Mouse (Mus musculus): ENCODE results near the gene Agbl2. TPM values are rescaled to one million over a fixed set of nuclear protein-coding genes. Genes with fewer than 3 reads are reported as not detected.
A peak's percentile ranks its signal among the peaks of the same experiment; 100 is the strongest.

Gene Agbl2
- polyA plus RNA-seq, 1 experiment from 2014 or later = 0.31 TPM

GRCm38 (mm10) chr2:90846955-90847680 lies 64.6 kb downstream of the Agbl2 start, which contains the start of gene Mtch2:
Gene Mtch2 (plus strand): TSS chr2:90847155.
- peak; percentile 97 for ATAC-seq
- Histone ChIP-seq H3K4me2 (replicated peaks) (peak within 1 kb of the TSS; percentile 68), H3K9me3 (no peaks in the 10 kb centered on the region), H3K4me1 (replicated peaks) (peaks cover 21% of the 10 kb centered on the region), H3K4me3 (replicated peaks) (peak within 1 kb of the TSS; percentile 91), H3K27me3 (no peaks in the 10 kb centered on the region), H3K36me3 (peaks cover 26% of the 10 kb centered on the region), H3K27ac (peak within 1 kb of the TSS; percentile 93), H3K9ac (replicated peaks) (peak within 1 kb of the TSS; percentile 93)
- under 1% methylated on average over 60 of the region's 67 CpGs for WGBS

GRCm38 (mm10) chr2:90847681-90848050 lies 65.1 kb downstream of the Agbl2 start:
- no peaks in the 10 kb centered on the region for H3K9me3 ChIP-seq
- H3K27ac ChIP-seq = peak overlapping the region; percentile 93
- H3K9ac ChIP-seq (replicated peaks) = peak overlapping the region; percentile 93
- 0% methylated on average over 13 of the region's 13 CpGs for WGBS
- peak overlapping the region; percentile 91 for H3K4me3 ChIP-seq (replicated peaks)
- peaks cover 21% of the 10 kb centered on the region for H3K4me1 ChIP-seq (replicated peaks)
- H3K36me3 ChIP-seq = peaks cover 31% of the 10 kb centered on the region
- H3K27me3 ChIP-seq = no peaks in the 10 kb centered on the region
- peak overlapping the region; percentile 68 for H3K4me2 ChIP-seq (replicated peaks)
- ATAC-seq = no peak

GRCm38 (mm10) chr2:90848331-90848730 lies 65.8 kb downstream of the Agbl2 start:
- peak overlapping the region; percentile 68 for H3K4me2 ChIP-seq (replicated peaks)
- peaks cover 21% of the 10 kb centered on the region for H3K4me1 ChIP-seq (replicated peaks)
- H3K27me3 ChIP-seq = no peaks in the 10 kb centered on the region
- WGBS = 87% methylated on average over 5 of the region's 5 CpGs
- H3K4me3 ChIP-seq (replicated peaks) = peak overlapping the region; percentile 91
- H3K36me3 ChIP-seq = peaks cover 37% of the 10 kb centered on the region
- H3K9ac ChIP-seq (replicated peaks) = peak overlapping the region; percentile 93
- H3K9me3 ChIP-seq = no peaks in the 10 kb centered on the region
- no peak for ATAC-seq
- H3K27ac ChIP-seq = 0 out of 2 replicates have a peak overlapping the region, but pooled peaks have one; percentile 93

- Histone ChIP-seq H3K27me3 (no peaks in the 10 kb centered on the region), H3K4me3 (replicated peaks) (no peak overlapping the region), H3K4me1 (replicated peaks) (peaks cover 21% of the 10 kb centered on the region), H3K27ac (no peak overlapping the region), H3K9me3 (no peaks in the 10 kb centered on the region), H3K9ac (replicated peaks) (no peak overlapping the region), H3K36me3 (peaks cover 55% of the 10 kb centered on the region), H3K4me2 (replicated peaks) (no peak overlapping the region)
- 93% methylated on average over 1 of the region's 1 CpGs for WGBS
- ATAC-seq = no peak
These were observed 67.9 kb downstream of the Agbl2 start for GRCm38 (mm10) chr2:90850401-90850800.

- WGBS = 95% methylated on average over 2 of the region's 2 CpGs
- Histone ChIP-seq H3K4me3 (replicated peaks) (no peak overlapping the region), H3K27me3 (no peaks in the 10 kb centered on the region), H3K27ac (no peak overlapping the region), H3K9me3 (no peaks in the 10 kb centered on the region), H3K36me3 (peaks cover 84% of the 10 kb centered on the region), H3K9ac (replicated peaks) (no peak overlapping the region), H3K4me1 (replicated peaks) (no peaks in the 10 kb centered on the region), H3K4me2 (replicated peaks) (no peak overlapping the region)
- no peak for ATAC-seq
These were observed 79.0 kb downstream of the Agbl2 start for GRCm38 (mm10) chr2:90861486-90861885.

- ATAC-seq = no peak
- Histone ChIP-seq H3K4me1 (replicated peaks) (no peaks in the 10 kb centered on the region), H3K36me3 (peaks cover 80% of the 10 kb centered on the region), H3K9me3 (no peaks in the 10 kb centered on the region), H3K4me2 (replicated peaks) (no peak overlapping the region), H3K27me3 (no peaks in the 10 kb centered on the region), H3K4me3 (replicated peaks) (no peak overlapping the region), H3K9ac (replicated peaks) (no peak overlapping the region), H3K27ac (peak overlapping the region; percentile 46; the same call in 1 of the 2 replicates)
These were observed 81.7 kb downstream of the Agbl2 start for GRCm38 (mm10) chr2:90864184-90864583.

GRCm38 (mm10) chr2:90866524-90866923 lies 84.0 kb downstream of the Agbl2 start:
- WGBS = 25% methylated on average over 3 of the region's 3 CpGs
- H3K4me2 ChIP-seq (replicated peaks) = no peak overlapping the region
- H3K4me1 ChIP-seq (replicated peaks) = no peaks in the 10 kb centered on the region
- H3K9me3 ChIP-seq = no peaks in the 10 kb centered on the region
- no peak overlapping the region for H3K27ac ChIP-seq
- no peak overlapping the region for H3K4me3 ChIP-seq (replicated peaks)
- H3K9ac ChIP-seq (replicated peaks) = no peak overlapping the region
- no peaks in the 10 kb centered on the region for H3K27me3 ChIP-seq
- peak; percentile 93 for ATAC-seq
- peaks cover 60% of the 10 kb centered on the region for H3K36me3 ChIP-seq

- peak overlapping the region; percentile 45; the same call in 1 of the 2 replicates for H3K27ac ChIP-seq
- no peak overlapping the region for H3K4me2 ChIP-seq (replicated peaks)
- H3K36me3 ChIP-seq = peaks cover 29% of the 10 kb centered on the region
- 58% methylated on average over 4 of the region's 4 CpGs for WGBS
- no peaks in the 10 kb centered on the region for H3K4me1 ChIP-seq (replicated peaks)
- no peak overlapping the region for H3K9ac ChIP-seq (replicated peaks)
- no peaks in the 10 kb centered on the region for H3K9me3 ChIP-seq
- H3K4me3 ChIP-seq (replicated peaks) = no peak overlapping the region
- no peak for ATAC-seq
- no peaks in the 10 kb centered on the region for H3K27me3 ChIP-seq
These were observed 87.6 kb downstream of the Agbl2 start for GRCm38 (mm10) chr2:90870136-90870601.

- H3K9ac ChIP-seq (replicated peaks) = no peak overlapping the region
- H3K27me3 ChIP-seq = no peaks in the 10 kb centered on the region
- ATAC-seq = no peak
- H3K9me3 ChIP-seq = no peaks in the 10 kb centered on the region
- no peak overlapping the region for H3K27ac ChIP-seq
- H3K4me1 ChIP-seq (replicated peaks) = no peaks in the 10 kb centered on the region
- peaks cover 20% of the 10 kb centered on the region for H3K36me3 ChIP-seq
- 68% methylated on average over 8 of the region's 8 CpGs for WGBS
- H3K4me2 ChIP-seq (replicated peaks) = no peak overlapping the region
- no peak overlapping the region for H3K4me3 ChIP-seq (replicated peaks)
These were observed 88.8 kb downstream of the Agbl2 start for GRCm38 (mm10) chr2:90871180-90871961.

GRCm38 (mm10) chr2:90874025-90874424 lies 91.5 kb downstream of the Agbl2 start:
- ATAC-seq = no peak
- H3K27ac ChIP-seq = no peak overlapping the region
- no peaks in the 10 kb centered on the region for H3K9me3 ChIP-seq
- no peak overlapping the region for H3K9ac ChIP-seq (replicated peaks)
- H3K4me2 ChIP-seq (replicated peaks) = no peak overlapping the region
- H3K27me3 ChIP-seq = no peaks in the 10 kb centered on the region; the same call in 1 of the 2 replicates
- WGBS = 83% methylated on average over 1 of the region's 1 CpGs
- no peaks in the 10 kb centered on the region for H3K4me1 ChIP-seq (replicated peaks)
- H3K4me3 ChIP-seq (replicated peaks) = no peak overlapping the region
- 0 out of 2 replicates have a peak, but pooled peaks cover 3% of the 10 kb centered on the region for H3K36me3 ChIP-seq

GRCm38 (mm10) chr2:90875239-90875638 lies 92.7 kb downstream of the Agbl2 start:
- peaks cover 9% of the 10 kb centered on the region for H3K4me1 ChIP-seq (replicated peaks)
- ATAC-seq = no peak

More at GRCm38 (mm10) chr2:90875239-90875638, 92.7 kb downstream of the Agbl2 start:
- Histone ChIP-seq H3K27ac (no peak overlapping the region), H3K27me3 (no peaks in the 10 kb centered on the region; the same call in 1 of the 2 replicates), H3K9me3 (no peaks in the 10 kb centered on the region), H3K36me3 (0 out of 2 replicates have a peak, but pooled peaks cover 2% of the 10 kb centered on the region), H3K4me2 (replicated peaks) (no peak overlapping the region), H3K9ac (replicated peaks) (no peak overlapping the region), H3K4me3 (replicated peaks) (no peak overlapping the region)
- 82% methylated on average over 2 of the region's 2 CpGs for whole genome bisulfite sequencing
